ENCODE assay signal across 8 mouse cellular contexts in the genomic region with DNA sequence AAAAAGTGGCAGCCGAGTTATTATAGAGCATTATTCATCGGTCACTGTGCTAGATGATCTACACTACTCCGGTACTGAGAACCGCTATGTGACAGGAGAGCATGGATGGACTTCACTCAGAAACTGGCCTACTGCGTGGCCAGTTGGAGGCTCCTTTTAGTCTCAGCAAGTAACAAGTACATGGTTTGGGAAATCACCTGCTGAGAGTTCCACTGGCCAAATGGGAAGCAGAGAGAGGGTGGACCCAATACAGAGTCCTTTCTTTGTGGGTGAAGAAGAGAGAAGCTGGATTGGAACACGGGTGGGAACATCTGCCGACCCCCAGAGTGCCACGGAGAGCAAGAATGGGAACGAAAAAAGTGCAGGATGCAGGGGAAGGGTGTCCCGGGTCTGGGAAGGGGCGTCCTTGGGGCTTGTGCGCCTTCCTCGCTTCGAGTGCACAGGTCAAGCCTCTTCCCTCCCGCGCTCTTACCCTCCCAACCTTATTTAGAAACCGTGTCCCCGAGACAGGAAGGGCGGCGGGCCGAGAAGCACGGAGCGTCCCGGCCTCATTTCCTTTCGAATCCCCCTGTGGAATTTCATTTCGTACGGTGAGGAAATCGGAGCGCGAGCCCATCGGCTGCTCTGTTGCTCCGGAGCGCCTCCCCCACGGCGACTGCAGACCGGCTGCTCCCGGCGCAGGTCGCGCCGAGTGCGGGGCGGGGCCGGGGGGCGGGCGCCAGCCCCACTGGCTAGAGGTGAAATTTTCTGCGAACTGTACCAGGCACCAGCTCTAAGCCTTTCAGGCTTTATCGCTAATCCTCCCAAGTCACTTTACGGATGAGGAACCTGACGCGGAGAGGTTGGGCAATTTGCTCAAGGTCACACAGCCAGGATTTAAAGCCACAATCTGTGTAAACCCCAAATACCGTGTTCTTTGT. TPM values are rescaled to one million over a fixed set of nuclear protein-coding genes. Genes with fewer than 3 reads are reported as not detected.
A peak's percentile ranks its signal among the peaks of the same experiment; 100 is the strongest.
DNase-seq lines count a peak whose midpoint lies in the region; ATAC-seq and TF ChIP-seq lines count a peak whose summit lies in the region.

No protein-coding gene starts in this region.

- peak overlapping the region; percentile 80 for H3K4me3 ChIP-seq in hindbrain, postnatal 0 days (ENCODE audit: low read length)
- peak overlapping the region; percentile 95 for H3K4me3 ChIP-seq in megakaryocyte, embryonic 14.5 days (replicated peaks)

- no peak for TF ChIP-seq CTCF in hindbrain, postnatal 0 days (IDR thresholded peaks at IDR 0.05; ENCODE audit: low read depth)

- H3K9ac ChIP-seq in hindbrain, postnatal 0 days (replicated peaks; ENCODE audit: low read length) = peak overlapping the region; percentile 75

- peak overlapping the region; percentile 81 for H3K27ac ChIP-seq in hindbrain, postnatal 0 days

- H3K9me3 ChIP-seq in hindbrain, postnatal 0 days (ENCODE audit: low read length) = no peaks in the 10 kb centered on the region
- no peaks in the 10 kb centered on the region for H3K9me3 ChIP-seq in megakaryocyte, embryonic 14.5 days

- peak; percentile 85 for DNase-seq in ZHBTc4 (ENCODE audit: low read depth, low spot score)
- peak; percentile 78 to 85 for DNase-seq in cerebellum, postnatal 25 days
- peak; percentile 73 to 79 for DNase-seq in gastrocnemius, adult 8-10 months (ENCODE audit: low spot score in 2 of 2)
- peak; percentile 78 for DNase-seq in hindbrain, postnatal 0 days (ENCODE audit: low spot score)
- peak; percentile 17 to 88 for DNase-seq in left cerebral cortex, postnatal 10 days (ENCODE audit: extremely low spot score in 1 of 2, low spot score in 2 of 2)
- DNase-seq in right cerebral cortex, adult 2 months (ENCODE audit: low spot score in 2 of 2) = peak; percentile 31 to 46
- DNase-seq in urinary bladder, postnatal 36 days (ENCODE audit: low spot score in 2 of 2) = peak; percentile 60 to 83

- no peaks in the 10 kb centered on the region for H3K36me3 ChIP-seq in hindbrain, postnatal 0 days (ENCODE audit: insufficient read depth, low read length)
- H3K36me3 ChIP-seq in megakaryocyte, embryonic 14.5 days (replicated peaks; ENCODE audit: low read length) = no peaks in the 10 kb centered on the region

- H3K4me2 ChIP-seq in hindbrain, postnatal 0 days (ENCODE audit: low read depth, low read length) = peak overlapping the region; percentile 100

- no peaks in the 10 kb centered on the region for H3K4me1 ChIP-seq in hindbrain, postnatal 0 days (ENCODE audit: insufficient read depth, low read length)
- peaks cover 26% of the 10 kb centered on the region for H3K4me1 ChIP-seq in megakaryocyte, embryonic 14.5 days

- intact Hi-C loops in left cerebral cortex, postnatal 10 days (cut with DNase I) = no loop called here

- 6% methylated on average over 49 of the region's 52 CpGs for WGBS in hindbrain, postnatal 0 days

- no peaks in the 10 kb centered on the region for H3K27me3 ChIP-seq in hindbrain, postnatal 0 days (ENCODE audit: insufficient read depth, low read length)
- H3K27me3 ChIP-seq in megakaryocyte, embryonic 14.5 days (replicated peaks) = peaks cover 72% of the 10 kb centered on the region

- ATAC-seq in hindbrain, postnatal 0 days = peak; percentile 77

RNA-seq across cellular contexts. Expression of a gene that starts 0.7 kb away (rescaled TPM):
- 10 to 100 TPM; 13.9 to 18.6 (median 15.0) TPM for total RNA-seq in gastrocnemius, adult 8-10 months (2022)
- total RNA-seq in hindbrain, postnatal 0 days (2014; rRNA removed) = 24.3 and 31.4 TPM in 2 replicates
- 31.8 and 33.5 TPM in 2 replicates for polyA plus RNA-seq in hindbrain, postnatal 0 days (2015; fragmentation: Nextera tagmentation; extraction: Ambion mirVana)
- total RNA-seq in left cerebral cortex, postnatal 10 days (2021) = 10 to 100 TPM; 55.6 to 60.5 TPM
- 0.44 and 19.0 TPM in 2 replicates for polyA plus RNA-seq in megakaryocyte, embryonic 14.5 days (2012; ENCODE audit: insufficient read depth, low replicate concordance)

RNA-seq across cellular contexts. Expression of a gene that starts 0.8 kb away (rescaled TPM):
- total RNA-seq in gastrocnemius, adult 8-10 months (2022) = 10 to 100 TPM; 16.8 to 33.2 (median 27.0) TPM
- 4.4 and 4.7 TPM in 2 replicates for total RNA-seq in hindbrain, postnatal 0 days (2014; rRNA removed)
- 2.1 TPM in 2 replicates for polyA plus RNA-seq in hindbrain, postnatal 0 days (2015; fragmentation: Nextera tagmentation; extraction: Ambion mirVana)
- total RNA-seq in left cerebral cortex, postnatal 10 days (2021) = 1 to 10 TPM; 5.4 to 7.8 TPM
- polyA plus RNA-seq in megakaryocyte, embryonic 14.5 days (2012; ENCODE audit: insufficient read depth, low replicate concordance) = 0.09 and 0.40 TPM in 2 replicates

Comparison
In these comparisons a context has a peak if more than half of its experiments do, and no peak if none do; other contexts are left out.
1. Peak in every context shown above with its lines: DNase-seq, ATAC-seq, H3K4me3 ChIP-seq and H3K27ac ChIP-seq.